Mouse (Mus musculus) left cerebral cortex, adult 8-10 months (tissue): Measurements from ENCODE around the gene AY761184. TPM values are rescaled to one million over a fixed set of nuclear protein-coding genes. Genes with fewer than 3 reads are reported as not detected.
"Not testable (repeated sequence)": the region's sequence is repeated elsewhere in the genome, so short reads cannot be mapped to it uniquely, and the experiment has no call there.

Experiments
- DNase-seq, 2 experiments: peaks; one replicate each; pipeline ENCODE4 v3.0.0; 2022; ENCODE audit warnings: low spot score in 2 of 2
- total RNA-seq, 4 experiments: library from RNA; stranded (reverse); gene quantifications; 2 replicates each; pipeline ENCODE4 v1.2.4; 2022

AY761184 gene
- total RNA-seq, result not detected

DNA sequence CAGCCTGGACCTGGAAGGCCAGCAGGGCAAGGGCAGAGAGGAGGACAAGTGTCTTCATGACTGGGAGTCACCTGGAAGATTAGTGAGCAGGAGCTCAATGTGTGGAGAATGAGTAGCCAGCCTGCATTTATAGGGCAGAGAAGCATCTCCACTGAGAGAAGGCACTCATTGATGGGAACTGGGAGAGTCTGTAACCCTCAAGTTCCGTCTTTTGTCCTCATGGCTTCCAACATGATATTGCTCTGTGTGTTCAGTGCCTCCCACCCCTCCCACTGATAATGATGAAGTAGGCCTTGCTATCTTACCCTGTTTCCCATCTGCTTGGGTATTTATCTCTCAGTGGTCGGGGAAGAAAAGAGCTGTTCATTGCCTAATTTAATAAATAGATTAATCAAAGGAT lies at the start of gene AY761184:
Gene AY761184 (minus strand): TSS at position 101 of the 400 bp plus-strand sequence.
- not testable (repeated sequence) for DNase-seq

DNA sequence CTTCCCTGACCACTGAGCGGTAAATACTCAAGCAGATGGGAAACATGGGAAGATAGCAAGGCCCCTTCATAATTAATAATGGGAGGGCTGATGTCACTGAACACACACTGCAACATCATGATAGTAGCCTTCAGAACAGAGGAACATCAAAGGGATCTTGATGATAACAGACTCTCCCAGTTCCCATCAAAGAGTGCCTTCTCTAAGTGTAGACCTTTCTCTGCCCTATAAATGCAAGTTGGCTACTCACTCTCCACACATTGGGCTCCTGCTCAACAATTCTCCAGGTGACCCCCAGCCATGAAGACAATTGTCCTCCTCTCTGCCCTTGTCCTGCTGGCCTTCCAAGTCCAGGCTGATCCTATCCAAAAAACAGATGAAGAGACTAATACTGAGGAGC lies 37.9 kb downstream of the AY761184 start, which contains the start of gene Defa34:
Gene Defa34 (plus strand): TSS at position 301 of the 400 bp plus-strand sequence.
- not testable (repeated sequence) for DNase-seq

DNA sequence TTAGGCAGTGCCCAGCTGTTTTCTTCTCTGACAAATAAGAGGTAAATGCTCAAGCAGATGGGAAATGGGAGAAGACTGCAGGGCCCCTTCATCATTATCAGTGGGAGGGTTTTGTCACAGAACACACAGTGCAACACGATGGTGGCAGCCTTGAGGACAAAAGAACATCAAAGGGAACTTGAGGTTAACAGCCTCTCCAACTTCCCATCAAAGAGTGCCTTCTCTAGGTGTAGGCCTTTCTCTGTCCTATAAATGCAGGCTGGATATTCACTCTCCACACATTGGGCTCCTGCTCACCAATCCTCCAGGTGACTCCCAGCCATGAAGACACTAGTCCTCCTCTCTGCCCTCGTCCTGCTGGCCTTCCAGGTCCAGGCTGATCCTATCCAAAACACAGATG lies 48.0 kb downstream of the AY761184 start, which contains the start of gene Defa17:
Gene Defa17 (plus strand): TSS at position 301 of the 400 bp plus-strand sequence.
- DNase-seq, result not testable (repeated sequence)

Other genes with a start within 250 kb of the AY761184 start
- gene Gm7849, start 247.1 kb downstream of the AY761184 start, total RNA-seq, result not detected
- not detected for gene Defa20, start 194.4 kb downstream of the AY761184 start, total RNA-seq
- not detected for gene Defa32, start 174.6 kb downstream of the AY761184 start, total RNA-seq
- gene Defa37, start 138.3 kb downstream of the AY761184 start, total RNA-seq, result not detected
- gene Defa28, start 120.6 kb downstream of the AY761184 start, total RNA-seq, result not detected
- not detected for gene Gm7861, start 109.1 kb downstream of the AY761184 start, total RNA-seq
- not detected for gene Defa26, start 85.5 kb downstream of the AY761184 start, total RNA-seq
- not detected for gene Defa17, start 47.9 kb downstream of the AY761184 start, total RNA-seq
- gene Defa34, start 37.8 kb downstream of the AY761184 start, total RNA-seq, result not detected
- not detected for gene Defa24, start 30.8 kb upstream of the AY761184 start, total RNA-seq
- not detected for gene Defb50, start 119.9 kb upstream of the AY761184 start, total RNA-seq
- not detected for gene Defb2, start 136.3 kb upstream of the AY761184 start, total RNA-seq
- not detected for gene Defb10, start 155.3 kb upstream of the AY761184 start, total RNA-seq
- gene Defb9, start 181.8 kb upstream of the AY761184 start, total RNA-seq, result not detected
- gene Defb11, start 202.8 kb upstream of the AY761184 start, total RNA-seq, result not detected
- not detected for gene Defb15, start 229.1 kb upstream of the AY761184 start, total RNA-seq
- gene Defb35, start 234.7 kb upstream of the AY761184 start, total RNA-seq, result not detected
- gene Defb13, start 243.1 kb upstream of the AY761184 start, total RNA-seq, result not detected